9 mouse cellular contexts compared by ENCODE assay signal in the genomic region with DNA sequence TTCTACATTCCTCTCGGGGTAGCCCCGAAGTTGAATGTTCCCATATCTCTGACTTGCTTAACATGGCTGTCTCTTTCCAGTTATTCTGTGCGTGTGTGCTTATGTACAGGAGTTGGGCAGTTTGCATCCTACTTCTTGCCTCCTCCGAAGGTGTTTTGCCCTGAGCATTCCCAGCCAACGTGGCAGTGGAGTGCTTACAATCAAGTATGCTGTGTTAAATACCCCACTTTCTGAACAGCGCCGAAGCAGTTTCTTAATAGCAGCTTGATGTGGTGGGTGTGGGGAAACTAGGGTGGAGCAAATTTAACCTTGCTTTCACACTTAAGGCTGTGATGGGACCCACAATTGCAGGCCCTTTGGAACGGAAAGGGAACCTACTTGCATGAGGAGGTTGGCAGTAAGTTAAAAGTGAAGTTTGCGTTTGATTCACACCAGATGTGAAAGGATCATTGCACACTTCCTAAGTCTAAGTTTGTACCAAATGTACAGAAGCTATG. TPM values are rescaled to one million over a fixed set of nuclear protein-coding genes. Genes with fewer than 3 reads are reported as not detected.
A peak's percentile ranks its signal among the peaks of the same experiment; 100 is the strongest.
DNase-seq lines count a peak whose midpoint lies in the region; ATAC-seq and TF ChIP-seq lines count a peak whose summit lies in the region.
"Had no signal": no experiment of that assay in that cellular context is flagged by ENCODE, and none has a peak within 500 bp of the region (broad histone marks: within the 10 kb centered on the region; RNA-seq: fewer than 3 reads in every experiment).

No protein-coding gene starts in this region.

- DNase-seq in heart, adult 9 months (ENCODE audit: low spot score in 2 of 2) = no peak
- peak; percentile 75 for DNase-seq in MEL (ENCODE audit: low read depth, low spot score)
- no peak for DNase-seq in hindbrain, embryonic 14.5 days (ENCODE audit: low spot score)
- no peak for DNase-seq in layer of hippocampus, postnatal 36 days
- no peak for DNase-seq in adrenal gland, adult 18-20 months (ENCODE audit: low spot score in 2 of 2)
- no peak for DNase-seq in ovary, postnatal 14 days (ENCODE audit: low spot score)

- TF ChIP-seq CTCF in MEL (IDR thresholded peaks at IDR 0.05 in 2 of 3, conservative IDR thresholded peaks at IDR 0.05 in 1 of 3; ENCODE audit: control insufficient read depth in 1 of 3, insufficient read depth in 1 of 3, low read depth in 2 of 3, low read length in 3 of 3, poor library complexity in 1 of 3, severe bottlenecking in 1 of 3) = no peak

- H3K4me1 ChIP-seq in heart, embryonic 15.5 days (replicated peaks) = peaks cover 20% of the 10 kb centered on the region
- H3K4me1 ChIP-seq in MEL (ENCODE audit: control insufficient read depth in 1 of 2, insufficient read depth in 2 of 2, low read length in 2 of 2) = peaks cover 29 to 49% of the 10 kb centered on the region in 2 experiments
- H3K4me1 ChIP-seq in hindbrain, embryonic 14.5 days (replicated peaks; ENCODE audit: control insufficient read depth, insufficient read depth, low read length) = peaks cover 30% of the 10 kb centered on the region; the same call in 1 of the 2 replicates
- peaks cover 12% of the 10 kb centered on the region for H3K4me1 ChIP-seq in midbrain, embryonic 12.5 days

- no peaks in the 10 kb centered on the region for H3K27me3 ChIP-seq in heart, embryonic 15.5 days
- H3K27me3 ChIP-seq in MEL (ENCODE audit: control insufficient read depth in 1 of 2, insufficient read depth in 2 of 2, low read length in 2 of 2) = no peaks in the 10 kb centered on the region
- H3K27me3 ChIP-seq in hindbrain, embryonic 14.5 days (ENCODE audit: control insufficient read depth, insufficient read depth, low read length) = peaks cover 7% of the 10 kb centered on the region
- H3K27me3 ChIP-seq in midbrain, embryonic 12.5 days = peaks cover 15% of the 10 kb centered on the region; the same call in 1 of the 2 replicates

- TF ChIP-seq POLR2A in MEL (IDR thresholded peaks at IDR 0.05; ENCODE audit: control insufficient read depth in 1 of 2, insufficient read depth in 1 of 2, low read depth in 1 of 2, low read length in 2 of 2, poor library complexity in 1 of 2) = no peak

- H3K27ac ChIP-seq in heart, embryonic 15.5 days = no peak overlapping the region
- peak overlapping the region; percentile 92 for H3K27ac ChIP-seq in MEL (ENCODE audit: control insufficient read depth, low read depth, low read length)
- H3K27ac ChIP-seq in hindbrain, embryonic 14.5 days = no peak overlapping the region
- H3K27ac ChIP-seq in midbrain, embryonic 12.5 days (replicated peaks) = no peak overlapping the region

- H3K36me3 ChIP-seq in heart, embryonic 15.5 days = no peaks in the 10 kb centered on the region
- H3K36me3 ChIP-seq in MEL (ENCODE audit: control insufficient read depth in 1 of 2, insufficient read depth in 2 of 2, low read length in 2 of 2) = peaks cover 16 to 67% of the 10 kb centered on the region in 2 experiments
- H3K36me3 ChIP-seq in hindbrain, embryonic 14.5 days (replicated peaks; ENCODE audit: control insufficient read depth, insufficient read depth) = no peaks in the 10 kb centered on the region
- H3K36me3 ChIP-seq in midbrain, embryonic 12.5 days = no peaks in the 10 kb centered on the region

- no peaks in the 10 kb centered on the region for H3K9me3 ChIP-seq in heart, embryonic 15.5 days (replicated peaks)
- H3K9me3 ChIP-seq in MEL (replicated peaks; ENCODE audit: insufficient read depth, low read length) = no peaks in the 10 kb centered on the region
- no peaks in the 10 kb centered on the region for H3K9me3 ChIP-seq in hindbrain, embryonic 14.5 days (ENCODE audit: control insufficient read depth, low read length)
- no peaks in the 10 kb centered on the region for H3K9me3 ChIP-seq in midbrain, embryonic 12.5 days

- no peak for ATAC-seq in heart, embryonic 15.5 days (replicated peaks; ENCODE audit: insufficient number of reproducible peaks, insufficient read depth, low FRiP score, low read depth)
- no peak for ATAC-seq in hindbrain, embryonic 14.5 days (ENCODE audit: low FRiP score)
- no peak for ATAC-seq in midbrain, embryonic 12.5 days (ENCODE audit: low FRiP score, low read depth)
- ATAC-seq: Patski had no signal

- H3K4me2 ChIP-seq in heart, embryonic 15.5 days = peak overlapping the region; percentile 94
- peak overlapping the region; percentile 98 for H3K4me2 ChIP-seq in hindbrain, embryonic 14.5 days (replicated peaks)
- peak overlapping the region; percentile 69 for H3K4me2 ChIP-seq in midbrain, embryonic 12.5 days (replicated peaks)

- H3K79me2 ChIP-seq in MEL (ENCODE audit: control insufficient read depth, insufficient read depth, low read length, poor library complexity) = peaks cover 47% of the 10 kb centered on the region

- H3K4me3 ChIP-seq in heart, embryonic 15.5 days = peak overlapping the region; percentile 70
- H3K4me3 ChIP-seq in MEL (ENCODE audit: control insufficient read depth in 1 of 2, insufficient read depth in 1 of 2, low read depth in 2 of 2, low read length in 2 of 2) = peak overlapping the region; percentile 85 to 88
- peak overlapping the region; percentile 82 for H3K4me3 ChIP-seq in hindbrain, embryonic 14.5 days (replicated peaks; ENCODE audit: low read length)
- H3K4me3 ChIP-seq in midbrain, embryonic 12.5 days = peak overlapping the region; percentile 93

- H3K9ac ChIP-seq in heart, embryonic 15.5 days = peak overlapping the region; percentile 63; the same call in 1 of the 2 replicates
- peak overlapping the region; percentile 86 for H3K9ac ChIP-seq in MEL (ENCODE audit: control insufficient read depth, low read depth, low read length, poor library complexity, severe bottlenecking)
- H3K9ac ChIP-seq in hindbrain, embryonic 14.5 days = no peak overlapping the region
- H3K9ac ChIP-seq in midbrain, embryonic 12.5 days (replicated peaks) = peak overlapping the region; percentile 76; the same call in 1 of the 2 replicates

- no peak for TF ChIP-seq EP300 in MEL (IDR thresholded peaks at IDR 0.05; ENCODE audit: low read depth in 1 of 2, low read length in 2 of 2)

- 21% methylated on average over 9 of the region's 9 CpGs for WGBS in heart, embryonic 15.5 days
- 28% methylated on average over 9 of the region's 9 CpGs for WGBS in hindbrain, embryonic 14.5 days
- WGBS in midbrain, embryonic 12.5 days = 27% methylated on average over 9 of the region's 9 CpGs

- TF ChIP-seq RAD21 in MEL (IDR thresholded peaks at IDR 0.05; ENCODE audit: low read depth, low read length) = no peak

TF ChIP-seq in MEL, 35 proteins besides CTCF, POLR2A, EP300 and RAD21:
- TF ChIP-seq ZMIZ1 (IDR thresholded peaks at IDR 0.05; ENCODE audit: low read depth, low read length) (no peak), SIN3A (IDR thresholded peaks at IDR 0.05; ENCODE audit: low read length) (peak; percentile 12; the same call in 1 of the 2 replicates), POLR2AphosphoS2 (IDR thresholded peaks at IDR 0.05; ENCODE audit: low read length) (no peak), SMC3 (IDR thresholded peaks at IDR 0.05; ENCODE audit: low read depth, low read length) (no peak), KAT2A (conservative IDR thresholded peaks at IDR 0.05; ENCODE audit: low read depth, low read length) (0 out of 2 replicates have a peak, but pooled peaks have one; percentile 13), POLR2AphosphoS5 (IDR thresholded peaks at IDR 0.05; ENCODE audit: borderline replicate concordance, low read depth, low read length) (peak; percentile 20; the same call in 1 of the 2 replicates), MAFK (IDR thresholded peaks at IDR 0.05; ENCODE audit: borderline replicate concordance, low read depth, low read length) (no peak), ETS1 (IDR thresholded peaks at IDR 0.05; ENCODE audit: low read depth, low read length) (0 out of 2 replicates have a peak, but pooled peaks have one; percentile 1), GATA1 (IDR thresholded peaks at IDR 0.05; ENCODE audit: low read depth, low read length) (no peak), MYB (IDR thresholded peaks at IDR 0.05; ENCODE audit: low read depth, low read length) (no peak), MAX (IDR thresholded peaks at IDR 0.05; ENCODE audit: low read length) (no peak; the same call in 1 of the 2 replicates), RCOR1 (IDR thresholded peaks at IDR 0.05; ENCODE audit: low read depth, low read length) (0 out of 2 replicates have a peak, but pooled peaks have one; percentile 6)

RNA-seq across cellular contexts. Expression of a gene that starts 1.1 kb away (rescaled TPM):
- 4.1 and 6.8 TPM in 2 replicates for polyA plus RNA-seq in heart, embryonic 15.5 days (2015; fragmentation: Nextera tagmentation; extraction: Ambion mirVana)
- 37.1 and 49.9 TPM in 2 replicates for total RNA-seq in MEL (2012; rRNA removed)
- polyA plus RNA-seq in MEL (2012; ENCODE audit: insufficient read depth in 1 of 2, insufficient read length in 2 of 2, low read depth in 1 of 2, low replicate concordance in 2 of 2, missing spikeins in 1 of 2) = 100 to 1,000 TPM in 1 of 2 experiments, not detected in 1; 116 TPM
- 2.8 and 3.5 TPM in 2 replicates for polyA plus RNA-seq in hindbrain, embryonic 14.5 days (2014; fragmentation: Nextera tagmentation; extraction: Ambion mirVana)
- 6.7 and 7.8 TPM in 2 replicates for polyA plus RNA-seq in midbrain, embryonic 12.5 days (2016; fragmentation: Nextera tagmentation; extraction: Ambion mirVana)
- 1 to 10 TPM; 4.7 to 7.3 TPM for total RNA-seq in layer of hippocampus, postnatal 36 days (2021)
- total RNA-seq in adrenal gland, adult 18-20 months (2021) = 10 to 100 TPM; 11.7 to 21.8 TPM

RNA-seq across cellular contexts. Expression of a gene that starts 27.8 kb away (rescaled TPM):
- polyA plus RNA-seq in heart, embryonic 15.5 days (2015; fragmentation: Nextera tagmentation; extraction: Ambion mirVana) = 43.3 and 51.3 TPM in 2 replicates
- total RNA-seq in MEL (2012; rRNA removed) = 81.4 and 83.1 TPM in 2 replicates
- 100 to 1,000 TPM in 1 of 2 experiments, 10 to 100 TPM in 1; 95.4 to 100 TPM for polyA plus RNA-seq in MEL (2012; ENCODE audit: insufficient read depth in 1 of 2, insufficient read length in 2 of 2, low read depth in 1 of 2, low replicate concordance in 2 of 2, missing spikeins in 1 of 2)
- polyA plus RNA-seq in hindbrain, embryonic 14.5 days (2014; fragmentation: Nextera tagmentation; extraction: Ambion mirVana) = 58.1 and 71.0 TPM in 2 replicates
- 81.8 and 85.3 TPM in 2 replicates for polyA plus RNA-seq in midbrain, embryonic 12.5 days (2016; fragmentation: Nextera tagmentation; extraction: Ambion mirVana)
- 10 to 100 TPM; 72.0 to 74.0 TPM for total RNA-seq in layer of hippocampus, postnatal 36 days (2021)
- 10 to 100 TPM; 54.9 to 59.0 TPM for total RNA-seq in adrenal gland, adult 18-20 months (2021)

RNA-seq across cellular contexts. Expression of a gene that starts 46.6 kb away (rescaled TPM):
- 66.0 and 71.5 TPM in 2 replicates for polyA plus RNA-seq in heart, embryonic 15.5 days (2015; fragmentation: Nextera tagmentation; extraction: Ambion mirVana)
- 51.8 and 59.1 TPM in 2 replicates for total RNA-seq in MEL (2012; rRNA removed)
- polyA plus RNA-seq in MEL (2012; ENCODE audit: insufficient read depth in 1 of 2, insufficient read length in 2 of 2, low read depth in 1 of 2, low replicate concordance in 2 of 2, missing spikeins in 1 of 2) = 10 to 100 TPM in 1 of 2 experiments, not detected in 1; 82.4 TPM
- 144 and 153 TPM in 2 replicates for polyA plus RNA-seq in hindbrain, embryonic 14.5 days (2014; fragmentation: Nextera tagmentation; extraction: Ambion mirVana)
- polyA plus RNA-seq in midbrain, embryonic 12.5 days (2016; fragmentation: Nextera tagmentation; extraction: Ambion mirVana) = 124 and 131 TPM in 2 replicates
- total RNA-seq in layer of hippocampus, postnatal 36 days (2021) = 10 to 100 TPM; 71.5 to 73.1 TPM
- 10 to 100 TPM; 55.7 to 65.8 TPM for total RNA-seq in adrenal gland, adult 18-20 months (2021)
